Mouse (Mus musculus) MN1 (cell line): ENCODE data around the gene Magea1.
"Not testable (repeated sequence)": the region's sequence is repeated elsewhere in the genome, so short reads cannot be mapped to it uniquely, and the experiment has no call there.

Experiments used
- DNase-seq: peaks from one replicate; pipeline ENCODE4 v3.0.0-alpha.2; 2016; ENCODE audit warnings: low spot score

The Magea1 gene

GRCm38 (mm10) chrX:155089693-155090092 lies at the start of gene Magea1:
Gene Magea1 (minus strand): TSS chrX:155089793.
- not testable (repeated sequence) for DNase-seq

- not testable (repeated sequence) for DNase-seq
These were observed 38.7 kb upstream of the Magea1 start, which contains the start of gene Cldn34b2 for GRCm38 (mm10) chrX:155128312-155128711. Gene Cldn34b2 (minus strand): TSS chrX:155128412.

- peak; percentile 9 for DNase-seq
These were observed 8.4 kb upstream of the Magea1 start for GRCm38 (mm10) chrX:155098024-155098423.

GRCm38 (mm10) chrX:155093566-155093965 lies 4.0 kb upstream of the Magea1 start, which contains the start of gene Magea2:
Gene Magea2 (minus strand): TSS chrX:155093666.
- not testable (repeated sequence) for DNase-seq

GRCm38 (mm10) chrX:155063045-155063444 lies 26.5 kb downstream of the Magea1 start, which contains the start of gene Magea5:
Gene Magea5 (minus strand): TSS chrX:155063145.
- DNase-seq = not testable (repeated sequence)
